Mouse (Mus musculus) small intestine, adult 2 months (tissue): ENCODE results near the gene Kel. TPM values are rescaled to one million over a fixed set of nuclear protein-coding genes. Genes with fewer than 3 reads are reported as not detected.

Experiments used
- H3K27ac ChIP-seq: fragments of 200-500 bp; 2 replicates; pipeline ENCODE4 v1.5.1; 2012; ENCODE audit warnings: low read depth, low read length, control low read depth, inconsistent platforms; ENCODE audit not compliant: insufficient read depth
- H3K27me3 ChIP-seq: fragments of 200-500 bp; 2 replicates; pipeline ENCODE4 v1.6.1; 2012; ENCODE audit warnings: mild to moderate bottlenecking, moderate library complexity, low read length, inconsistent platforms; ENCODE audit not compliant: control insufficient read depth, insufficient read depth
- H3K36me3 ChIP-seq: fragments of 200-500 bp; 2 replicates; pipeline ENCODE4 v1.6.1; 2012; ENCODE audit warnings: mild to moderate bottlenecking, low read length, control low read depth, inconsistent platforms; ENCODE audit not compliant: control insufficient read depth, insufficient read depth
- H3K4me1 ChIP-seq: fragments of 200-500 bp; 2 replicates; pipeline ENCODE4 v1.6.1; 2012; ENCODE audit warnings: low read length, inconsistent platforms, mixed read lengths; ENCODE audit not compliant: control insufficient read depth, insufficient read depth, insufficient read length
- H3K4me3 ChIP-seq: fragments of 200-500 bp; 2 replicates; pipeline ENCODE4 v1.5.1; 2012; ENCODE audit warnings: low read depth, mild to moderate bottlenecking, control low read depth, inconsistent platforms, low read length, moderate library complexity
- CTCF ChIP-seq: fragments of 200-500 bp; IDR thresholded peaks from 2 replicates; pipeline ENCODE4 v1.5.1; 2012; ENCODE audit warnings: low read depth, mild to moderate bottlenecking, control low read depth, inconsistent platforms, low read length, moderate library complexity, mixed read lengths; ENCODE audit not compliant: insufficient replicate concordance, insufficient read length; ENCODE audit errors: extremely low read depth
- POLR2A ChIP-seq: fragments of 200-500 bp; IDR thresholded peaks from 2 replicates; pipeline ENCODE4 v1.6.1; 2012; ENCODE audit warnings: low read depth, mild to moderate bottlenecking, control low read depth, inconsistent platforms, low read length, moderate library complexity
- WGBS: fragments of 180-500 bp; shearing (Covaris S2); methylation state at CpG from one replicate; pipeline ENCODE4 v1.1.7; 2018; 5-methylcytosine and 5-hydroxymethylcytosine counted together
- polyA plus RNA-seq: library from polyadenylated mRNA; depleted of rRNA; stranded (reverse); fragments of >200 nt; gene quantifications from 2 replicates; pipeline ENCODE4 v1.2.3, GENCODE M21; 2012; rRNA removed

Kel gene
- polyA plus RNA-seq, 1 experiment, result not detected

DNA sequence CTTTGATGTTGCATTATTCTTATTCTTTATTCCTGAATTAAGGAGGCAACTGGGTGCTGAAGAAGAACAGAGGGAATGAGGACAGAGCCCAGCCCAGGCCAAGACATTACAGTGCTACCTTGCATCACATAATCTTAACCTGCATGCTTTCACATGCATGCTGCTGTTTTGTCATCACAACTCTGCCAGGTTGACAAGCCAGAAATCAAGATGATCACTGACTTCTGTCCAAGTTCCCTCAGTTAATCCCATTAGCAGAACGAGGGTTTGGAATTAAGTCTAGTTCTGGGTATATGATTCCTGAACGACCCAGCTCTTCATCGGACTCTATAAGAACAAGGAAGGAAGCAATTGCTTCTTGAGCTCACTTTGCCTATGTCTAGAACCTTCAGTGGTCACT lies 57.9 kb downstream of the Kel start:
- Histone ChIP-seq H3K27ac (no peak overlapping the region), H3K36me3 (no peaks in the 10 kb centered on the region), H3K4me3 (no peak overlapping the region), H3K4me1 (no peaks in the 10 kb centered on the region), H3K27me3 (no peaks in the 10 kb centered on the region)
- WGBS, result 83% methylated on average over 3 of the region's 3 CpGs
- TF ChIP-seq POLR2A (no peak), CTCF (no peak)

DNA sequence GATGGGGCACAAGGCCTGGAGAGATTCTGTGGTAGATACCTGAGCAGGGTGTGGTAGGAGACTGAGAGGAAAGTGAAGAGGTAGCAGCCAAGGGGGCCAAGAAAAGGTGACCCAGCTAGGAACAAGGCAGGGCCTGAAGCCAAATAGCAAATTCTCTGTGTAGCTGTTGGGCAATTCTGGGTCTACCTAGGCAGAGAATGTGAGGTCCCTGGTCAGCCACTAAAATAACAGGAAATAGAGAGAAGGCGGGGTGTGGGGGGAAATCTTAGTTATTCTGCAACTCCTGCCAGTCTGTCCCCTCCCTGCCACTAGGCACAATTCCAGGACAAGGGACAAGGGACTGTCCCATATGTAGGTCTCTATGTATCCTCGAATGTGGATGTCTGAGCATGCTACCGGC lies 60.9 kb downstream of the Kel start:
- 56% methylated on average over 3 of the region's 3 CpGs for WGBS
- no peak overlapping the region for H3K27ac ChIP-seq
- H3K36me3 ChIP-seq, result no peaks in the 10 kb centered on the region
- no peaks in the 10 kb centered on the region for H3K4me1 ChIP-seq
- no peaks in the 10 kb centered on the region for H3K27me3 ChIP-seq
- no peak overlapping the region for H3K4me3 ChIP-seq
- TF ChIP-seq CTCF, result no peak
- no peak for TF ChIP-seq POLR2A

DNA sequence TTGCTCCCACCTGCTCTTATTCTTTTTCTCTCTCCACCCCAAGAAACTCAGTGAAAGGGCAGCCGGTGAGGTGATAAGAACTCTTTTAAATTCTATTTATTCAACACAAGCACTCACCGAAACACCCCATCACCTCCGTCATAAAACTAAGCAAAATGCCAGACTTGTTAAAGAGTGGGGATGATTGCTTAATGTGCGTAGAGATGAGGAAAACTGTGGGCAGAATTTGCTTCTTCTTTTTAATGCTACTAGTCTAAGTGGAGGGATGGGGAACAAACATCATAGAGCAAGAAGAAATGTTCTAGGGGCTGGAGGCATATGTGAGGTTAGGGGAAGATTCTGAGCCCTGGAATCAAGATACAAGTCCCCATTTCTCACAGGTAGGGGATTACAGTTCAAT lies 61.4 kb downstream of the Kel start:
- Histone ChIP-seq H3K27ac (no peak overlapping the region), H3K27me3 (no peaks in the 10 kb centered on the region), H3K4me3 (no peak overlapping the region), H3K4me1 (no peaks in the 10 kb centered on the region), H3K36me3 (no peaks in the 10 kb centered on the region)
- TF ChIP-seq CTCF (no peak), POLR2A (no peak)
- 68% methylated on average over 4 of the region's 4 CpGs for WGBS

DNA sequence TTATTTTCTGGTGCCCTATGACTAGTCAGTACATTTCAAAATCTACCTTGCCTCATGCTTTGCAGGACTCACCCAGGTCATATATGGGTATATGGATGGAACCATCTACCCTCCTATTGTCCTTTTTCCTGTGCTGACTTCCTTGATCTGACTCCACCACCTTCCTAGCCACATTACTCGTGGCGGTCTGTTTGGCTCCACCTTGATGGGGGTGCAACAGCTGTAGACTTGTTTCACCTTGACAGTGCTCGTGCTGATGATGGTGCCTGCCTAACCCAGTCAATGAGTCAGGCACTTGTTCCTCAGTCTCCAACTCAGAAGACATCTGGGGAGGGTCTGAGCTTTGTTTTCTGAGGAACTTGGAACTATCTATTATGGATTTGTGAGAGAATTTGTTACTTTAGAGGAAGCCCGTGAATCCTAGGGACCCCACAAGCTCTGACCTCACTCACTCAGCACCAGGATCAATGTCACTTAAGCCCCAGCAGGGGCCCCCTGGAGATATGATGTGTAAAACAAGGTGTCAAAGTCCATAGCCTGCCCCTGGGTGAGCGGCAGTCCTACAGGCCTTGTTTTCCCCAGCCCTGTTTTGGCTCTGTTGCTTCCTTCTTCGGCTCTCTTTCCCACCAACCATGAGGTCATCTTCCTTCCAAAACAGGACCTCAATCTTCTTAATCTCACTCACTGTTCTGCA lies 62.8 kb downstream of the Kel start:
- 47% methylated on average over 6 of the region's 6 CpGs for WGBS
- H3K27ac ChIP-seq, result no peak overlapping the region
- no peaks in the 10 kb centered on the region for H3K27me3 ChIP-seq
- no peaks in the 10 kb centered on the region for H3K36me3 ChIP-seq
- no peak overlapping the region for H3K4me3 ChIP-seq
- H3K4me1 ChIP-seq, result no peaks in the 10 kb centered on the region
- TF ChIP-seq POLR2A, result no peak
- TF ChIP-seq CTCF, result no peak

DNA sequence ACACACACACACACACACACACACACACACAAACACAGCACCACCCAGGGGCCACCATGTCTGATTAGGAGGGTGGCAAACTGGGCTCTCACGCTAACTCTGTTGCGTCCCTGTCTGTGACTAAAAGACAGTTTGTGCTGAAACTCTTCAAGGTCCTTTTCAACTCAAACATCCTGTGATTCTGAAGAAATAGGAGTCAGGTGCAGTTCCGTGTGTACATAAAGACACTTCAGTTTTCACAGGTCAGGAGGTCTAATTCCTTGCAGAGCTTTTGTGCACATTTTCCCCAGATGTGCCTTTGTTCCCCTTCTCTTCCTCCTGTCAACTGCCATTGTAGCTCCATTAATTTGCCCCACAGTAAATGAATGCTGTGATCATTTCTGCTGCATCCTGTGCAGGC lies 63.7 kb downstream of the Kel start:
- no peaks in the 10 kb centered on the region for H3K27me3 ChIP-seq
- WGBS, result 75% methylated on average over 3 of the region's 3 CpGs
- TF ChIP-seq POLR2A, result no peak
- TF ChIP-seq CTCF, result no peak

DNA sequence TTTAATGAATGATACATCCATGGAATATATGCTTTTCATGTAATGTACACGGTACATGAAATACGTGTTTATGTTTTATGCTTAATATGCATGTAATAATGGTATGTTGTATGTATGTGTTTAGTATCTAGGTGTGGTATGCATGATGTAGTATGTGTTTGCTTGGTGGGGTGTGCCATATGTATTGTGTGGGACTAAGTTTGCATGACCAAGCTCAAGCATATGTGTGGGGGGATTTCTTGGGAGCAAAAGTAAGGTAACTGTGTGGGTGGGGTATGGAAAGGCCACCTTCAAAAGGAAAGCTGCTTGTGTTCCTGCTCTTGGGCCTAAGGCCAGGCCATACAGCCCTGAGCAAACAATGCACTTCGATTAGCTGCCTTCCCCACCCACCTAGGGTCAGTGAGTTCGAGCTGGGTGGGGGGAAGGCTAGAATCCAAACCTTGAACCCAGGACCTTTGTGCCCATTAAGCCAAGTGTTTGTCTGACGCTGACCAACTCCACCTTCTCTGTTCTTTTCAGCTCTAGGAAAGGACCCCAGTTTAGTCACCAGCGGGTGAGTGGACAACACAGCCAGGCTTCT lies 66.1 kb downstream of the Kel start:
- H3K36me3 ChIP-seq, result no peaks in the 10 kb centered on the region

More for the DNA sequence above, 63.7 kb downstream of the Kel start:
- H3K4me1 ChIP-seq, result no peaks in the 10 kb centered on the region
- H3K27ac ChIP-seq, result no peak overlapping the region
- no peak overlapping the region for H3K4me3 ChIP-seq
- no peaks in the 10 kb centered on the region for H3K36me3 ChIP-seq

DNA sequence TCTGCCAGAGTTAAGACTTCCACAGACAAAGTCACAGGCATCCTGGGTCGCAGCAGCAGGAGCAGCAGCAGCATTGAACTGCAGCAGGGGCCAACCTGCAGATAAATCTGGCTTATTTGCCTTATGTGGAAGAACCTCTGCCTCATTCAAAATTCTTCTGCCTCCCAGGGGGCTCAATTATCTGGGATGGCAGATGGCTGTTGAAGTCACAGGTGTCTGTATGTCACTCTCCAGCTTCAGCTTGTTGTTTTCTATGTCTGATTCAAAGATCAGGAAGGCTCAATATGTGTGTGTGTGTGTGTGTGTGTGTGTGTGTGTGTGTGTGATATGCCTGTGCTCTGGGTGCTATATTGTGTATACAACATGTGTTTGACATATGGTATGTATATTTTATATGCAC lies 66.7 kb downstream of the Kel start:
- WGBS, result 60% methylated on average over 1 of the region's 1 CpGs
- TF ChIP-seq POLR2A (no peak), CTCF (no peak)
- Histone ChIP-seq H3K4me1 (no peaks in the 10 kb centered on the region), H3K36me3 (no peaks in the 10 kb centered on the region), H3K4me3 (no peak overlapping the region), H3K27ac (no peak overlapping the region), H3K27me3 (no peaks in the 10 kb centered on the region)

More for the DNA sequence above, 66.1 kb downstream of the Kel start:
- WGBS, result 52% methylated on average over 6 of the region's 6 CpGs
- Histone ChIP-seq H3K4me3 (no peak overlapping the region), H3K4me1 (no peaks in the 10 kb centered on the region), H3K27ac (no peak overlapping the region), H3K27me3 (no peaks in the 10 kb centered on the region)
- TF ChIP-seq CTCF (no peak), POLR2A (no peak)

Other genes starting within 250 kb of the Kel start
- 22.6 TPM in 1 of 2 replicates, not detected in the other for gene Prss1, start 245.4 kb downstream of the Kel start, polyA plus RNA-seq
- 73.6 and 36,591 TPM in 2 replicates for gene Prss2, start 182.6 kb downstream of the Kel start, polyA plus RNA-seq
- 1.6 and 2.1 TPM in 2 replicates for gene Ephb6, start 98.9 kb downstream of the Kel start, polyA plus RNA-seq
- 0.08 and 15.9 TPM in 2 replicates for gene Trpv6, start 67.9 kb downstream of the Kel start, polyA plus RNA-seq
- not detected in 2 replicates for gene Trpv5, start 23.6 kb downstream of the Kel start, polyA plus RNA-seq
- not detected in 2 replicates for gene Llcfc1, start 19.9 kb downstream of the Kel start, polyA plus RNA-seq
- not detected in 2 replicates for gene Olfr459, start 70.8 kb upstream of the Kel start, polyA plus RNA-seq
- not detected in 2 replicates for gene Pip, start 143.2 kb upstream of the Kel start, polyA plus RNA-seq
- gene Sval2, start 148.7 kb upstream of the Kel start, polyA plus RNA-seq, result not detected in 2 replicates
- not detected in 2 replicates for gene Sval1, start 247.3 kb upstream of the Kel start, polyA plus RNA-seq